Mouse (Mus musculus) E14TG2a.4 (cell line): ENCODE data around the gene Sars.

ENCODE experiments used
- CTCF ChIP-seq: conservative IDR thresholded peaks from 2 replicates; pipeline ENCODE4 v1.5.1; 2014; ENCODE audit warnings: low read length
- NANOG ChIP-seq: IDR thresholded peaks from 2 replicates; pipeline ENCODE4 v1.6.1; 2014; ENCODE audit warnings: borderline replicate concordance, low read length, mixed read lengths
- POU5F1 ChIP-seq: IDR thresholded peaks from 2 replicates; pipeline ENCODE4 v1.6.1; 2014; ENCODE audit warnings: low read length, borderline replicate concordance

GRCm38 (mm10) chr3:108415831-108416223, 29.2 kb downstream of the Sars start:
- TF ChIP-seq CTCF (no peak), NANOG (no peak), POU5F1 (no peak)
